Mouse (Mus musculus) heart, embryonic 11.5 days (tissue): ENCODE data around the gene Prok1. TPM values are rescaled to one million over a fixed set of nuclear protein-coding genes. Genes with fewer than 3 reads are reported as not detected.

Experiments used
- ATAC-seq: fragments of 200-750 bp; cut with Nextera tagmentation; replicated peaks from 2 replicates; pipeline ENCODE4 v1.8.0; 2017; ENCODE audit warnings: moderate library complexity; ENCODE audit not compliant: insufficient number of reproducible peaks, low FRiP score, low TSS enrichment
- H3K27ac ChIP-seq: fragments of 300-500 bp; sonication (generic); 2 replicates; pipeline ENCODE4 v1.5.1; 2014; ENCODE audit warnings: mild to moderate bottlenecking, low read depth, low read length
- H3K27me3 ChIP-seq: fragments of 300-500 bp; sonication (generic); 2 replicates; pipeline ENCODE4 v1.6.1; 2014; ENCODE audit warnings: mild to moderate bottlenecking, low read length, mixed read lengths; ENCODE audit not compliant: control insufficient read depth, insufficient read depth
- H3K36me3 ChIP-seq: fragments of 300-500 bp; sonication (generic); 2 replicates; pipeline ENCODE4 v1.6.1; 2014; ENCODE audit warnings: mild to moderate bottlenecking, low read length, moderate library complexity, mixed read lengths; ENCODE audit not compliant: control insufficient read depth, insufficient read depth
- H3K4me1 ChIP-seq: fragments of 300-500 bp; sonication (generic); 2 replicates; pipeline ENCODE4 v1.6.1; 2014; ENCODE audit warnings: low read length; ENCODE audit not compliant: control insufficient read depth, insufficient read depth
- H3K4me2 ChIP-seq: fragments of 300-500 bp; sonication (generic); 2 replicates; pipeline ENCODE4 v1.6.1; 2014; ENCODE audit warnings: mild to moderate bottlenecking, moderate library complexity
- H3K4me3 ChIP-seq: fragments of 300-500 bp; sonication (generic); 2 replicates; pipeline ENCODE4 v1.5.1; 2014; ENCODE audit warnings: low read depth, low read length
- H3K9ac ChIP-seq: fragments of 300-500 bp; sonication (generic); 2 replicates; pipeline ENCODE4 v1.6.1; 2014; ENCODE audit warnings: mild to moderate bottlenecking, low read depth, low read length, moderate library complexity
- H3K9me3 ChIP-seq: fragments of 300-500 bp; sonication (generic); replicated peaks from 2 replicates; pipeline ENCODE4 v1.6.1; 2016; ENCODE audit warnings: low read length; ENCODE audit not compliant: control insufficient read depth
- WGBS: fragments of 180-500 bp; shearing (Covaris S2); extraction: QIAGEN DNeasy Blood & Tissue Kit; methylation state at CpG from one replicate; pipeline ENCODE4 v1.1.7; 2014; ENCODE audit not compliant: insufficient replicate concordance; 5-methylcytosine and 5-hydroxymethylcytosine counted together
- polyA plus RNA-seq: library from polyadenylated mRNA; unstranded; fragments of >200 nt; fragmentation: Nextera tagmentation; extraction: Ambion mirVana; gene quantifications from 2 replicates; pipeline ENCODE4 v1.2.1, GENCODE M21; 2014

The Prok1 gene
- polyA plus RNA-seq, 1 experiment from 2014 or later, result not detected

DNA sequence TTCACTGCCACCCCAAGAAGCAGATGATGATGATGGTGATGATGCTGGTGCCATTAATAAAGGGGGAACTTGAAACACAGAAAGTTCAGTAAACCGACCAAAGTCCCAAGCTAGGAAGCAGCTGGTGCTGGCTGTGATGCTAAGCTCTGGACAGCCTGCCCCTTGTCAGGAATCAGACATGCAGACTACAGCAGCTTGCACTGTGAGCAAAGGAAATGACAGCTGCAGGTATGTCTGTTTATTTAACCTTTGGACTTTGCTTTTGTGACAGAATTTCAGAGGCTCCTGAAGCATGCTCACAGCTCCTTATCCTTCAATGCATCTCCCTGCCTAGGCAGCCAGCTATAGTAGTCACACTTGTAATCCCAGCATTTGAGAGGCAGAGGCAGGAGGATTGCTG lies 9.0 kb downstream of the Prok1 start, which contains the start of gene A630076J17Rik:
Gene A630076J17Rik, plus strand, starts transcription at position 88 of the 400 bp plus-strand sequence.
- Histone ChIP-seq H3K9me3 (no peaks in the 10 kb centered on the region), H3K27me3 (0 out of 2 replicates have a peak, but pooled peaks cover 6% of the 10 kb centered on the region), H3K4me2 (no peak within 1 kb of the TSS), H3K4me1 (no peaks in the 10 kb centered on the region), H3K4me3 (no peak within 1 kb of the TSS), H3K9ac (no peak within 1 kb of the TSS), H3K36me3 (no peaks in the 10 kb centered on the region), H3K27ac (no peak within 1 kb of the TSS)
- WGBS, result 27% methylated on average over 1 of the region's 1 CpGs
- ATAC-seq, result no peak

DNA sequence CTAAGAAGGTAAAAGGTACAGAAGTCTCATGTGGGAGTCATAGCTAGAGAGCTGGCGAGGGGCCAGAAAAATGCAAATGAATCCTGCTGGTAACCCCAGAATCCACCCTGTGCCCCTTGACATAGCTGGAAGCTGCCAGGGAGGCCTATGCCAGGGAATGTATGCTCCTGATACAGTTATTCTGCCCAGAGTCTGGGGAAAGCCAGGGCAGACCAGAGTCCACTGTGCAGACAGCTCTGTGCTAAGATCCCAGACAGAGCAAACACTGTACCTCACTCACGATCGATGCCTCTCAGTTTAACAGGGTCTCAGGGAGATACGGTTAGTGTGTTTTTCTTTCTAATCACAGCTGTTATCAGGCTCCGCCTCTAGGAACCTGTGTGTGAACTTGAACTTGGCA lies 9.7 kb downstream of the Prok1 start:
- no peak; the same call in 1 of the 2 replicates for ATAC-seq
- Histone ChIP-seq H3K4me2 (no peak overlapping the region), H3K9me3 (no peaks in the 10 kb centered on the region), H3K36me3 (no peaks in the 10 kb centered on the region), H3K9ac (no peak overlapping the region), H3K27ac (no peak overlapping the region), H3K4me1 (no peaks in the 10 kb centered on the region), H3K27me3 (0 out of 2 replicates have a peak, but pooled peaks cover 6% of the 10 kb centered on the region), H3K4me3 (no peak overlapping the region)
- WGBS, result 37% methylated on average over 5 of the region's 5 CpGs

DNA sequence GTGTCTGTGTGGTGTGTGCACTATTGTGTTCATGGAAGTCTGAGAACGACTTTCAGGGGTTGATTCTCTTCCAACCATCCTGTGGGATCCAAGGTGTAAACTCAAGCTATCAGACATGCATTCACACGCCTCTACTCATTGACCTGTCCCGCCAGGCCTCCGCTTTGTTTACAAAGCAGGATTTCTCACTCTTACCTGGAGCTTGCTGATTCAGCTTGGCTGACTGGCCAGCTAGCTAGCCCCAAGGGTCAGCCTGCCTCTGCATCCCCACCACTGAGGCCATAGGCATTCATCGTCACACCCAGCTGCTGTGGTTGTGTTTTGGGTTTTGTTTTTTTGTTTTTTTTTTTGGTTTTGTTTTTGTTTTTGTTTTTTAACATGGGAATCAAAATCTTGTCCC lies 10.3 kb downstream of the Prok1 start:
- H3K27ac ChIP-seq, result no peak overlapping the region
- H3K9me3 ChIP-seq, result no peaks in the 10 kb centered on the region
- H3K36me3 ChIP-seq, result no peaks in the 10 kb centered on the region
- H3K4me1 ChIP-seq, result no peaks in the 10 kb centered on the region
- no peak overlapping the region for H3K4me2 ChIP-seq
- 0 out of 2 replicates have a peak, but pooled peaks cover 6% of the 10 kb centered on the region for H3K27me3 ChIP-seq
- H3K9ac ChIP-seq, result no peak overlapping the region
- no peak overlapping the region for H3K4me3 ChIP-seq
- 75% methylated on average over 5 of the region's 5 CpGs for WGBS
- no peak for ATAC-seq

- no peaks in the 10 kb centered on the region for H3K36me3 ChIP-seq
- no peak overlapping the region for H3K9ac ChIP-seq
- ATAC-seq, result no peak
- no peak overlapping the region for H3K27ac ChIP-seq
- no peaks in the 10 kb centered on the region for H3K9me3 ChIP-seq
- no peaks in the 10 kb centered on the region for H3K4me1 ChIP-seq
- H3K4me2 ChIP-seq, result no peak overlapping the region
- no peaks in the 10 kb centered on the region for H3K27me3 ChIP-seq
- H3K4me3 ChIP-seq, result no peak overlapping the region
- 79% methylated on average over 5 of the region's 5 CpGs for WGBS
Measured at GRCm38 (mm10) chr3:107225820-107226219, 13.7 kb downstream of the Prok1 start.

GRCm38 (mm10) chr3:107223230-107223629 lies 16.3 kb downstream of the Prok1 start:
- WGBS, result 44% methylated on average over 1 of the region's 1 CpGs
- H3K27me3 ChIP-seq, result no peaks in the 10 kb centered on the region
- no peak overlapping the region for H3K4me3 ChIP-seq
- no peaks in the 10 kb centered on the region for H3K9me3 ChIP-seq
- no peak overlapping the region for H3K4me2 ChIP-seq
- H3K9ac ChIP-seq, result no peak overlapping the region
- no peaks in the 10 kb centered on the region for H3K4me1 ChIP-seq
- ATAC-seq, result no peak
- H3K36me3 ChIP-seq, result no peaks in the 10 kb centered on the region
- H3K27ac ChIP-seq, result no peak overlapping the region

DNA sequence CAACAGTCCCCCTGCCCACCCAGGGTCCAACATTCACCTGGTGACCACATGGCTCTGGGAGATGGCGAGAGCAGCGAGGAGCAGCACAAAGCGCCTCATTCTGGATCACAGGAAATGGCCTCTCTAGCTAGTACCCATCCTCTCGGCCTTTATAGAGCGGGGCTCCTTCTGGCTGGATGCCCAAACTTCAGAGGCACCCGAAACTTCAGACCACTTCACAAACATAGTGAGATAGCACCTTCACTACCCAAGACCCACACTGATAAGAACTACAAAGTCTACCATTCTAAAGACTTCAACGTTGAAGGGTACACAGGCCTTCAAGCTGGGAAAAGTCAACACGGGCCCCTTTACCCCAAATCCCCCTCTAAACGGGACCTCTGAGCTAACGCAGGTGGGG lies 17.9 kb downstream of the Prok1 start, which contains the start of gene Cym:
Gene Cym, minus strand, starts transcription at position 125 of the 400 bp plus-strand sequence.
- WGBS, result 77% methylated on average over 10 of the region's 10 CpGs
- no peaks in the 10 kb centered on the region for H3K4me1 ChIP-seq

GRCm38 (mm10) chr3:107218572-107218971 lies 20.9 kb downstream of the Prok1 start:
- no peak overlapping the region for H3K9ac ChIP-seq
- no peak overlapping the region for H3K4me3 ChIP-seq
- no peak for ATAC-seq
- WGBS, result 76% methylated on average over 7 of the region's 7 CpGs
- no peaks in the 10 kb centered on the region for H3K36me3 ChIP-seq
- no peak overlapping the region for H3K4me2 ChIP-seq
- no peak overlapping the region for H3K27ac ChIP-seq
- H3K9me3 ChIP-seq, result no peaks in the 10 kb centered on the region
- no peaks in the 10 kb centered on the region for H3K4me1 ChIP-seq
- H3K27me3 ChIP-seq, result no peaks in the 10 kb centered on the region; the same call in 1 of the 2 replicates

More for the DNA sequence above, 17.9 kb downstream of the Prok1 start, which contains the start of gene Cym:
- no peak within 1 kb of the TSS for H3K9ac ChIP-seq
- no peaks in the 10 kb centered on the region for H3K36me3 ChIP-seq
- H3K27ac ChIP-seq, result no peak within 1 kb of the TSS
- H3K9me3 ChIP-seq, result no peaks in the 10 kb centered on the region
- H3K4me2 ChIP-seq, result no peak within 1 kb of the TSS
- no peak within 1 kb of the TSS for H3K4me3 ChIP-seq
- H3K27me3 ChIP-seq, result no peaks in the 10 kb centered on the region
- ATAC-seq, result no peak

- H3K9me3 ChIP-seq, result no peaks in the 10 kb centered on the region
- H3K4me1 ChIP-seq, result no peaks in the 10 kb centered on the region
- no peaks in the 10 kb centered on the region for H3K36me3 ChIP-seq
- 76% methylated on average over 3 of the region's 3 CpGs for WGBS
- H3K4me3 ChIP-seq, result no peak overlapping the region
- no peak overlapping the region for H3K27ac ChIP-seq
- no peaks in the 10 kb centered on the region; the same call in 1 of the 2 replicates for H3K27me3 ChIP-seq
- H3K9ac ChIP-seq, result no peak overlapping the region
- H3K4me2 ChIP-seq, result no peak overlapping the region
- ATAC-seq, result no peak
Measured at GRCm38 (mm10) chr3:107217101-107217480, 22.4 kb downstream of the Prok1 start.

DNA sequence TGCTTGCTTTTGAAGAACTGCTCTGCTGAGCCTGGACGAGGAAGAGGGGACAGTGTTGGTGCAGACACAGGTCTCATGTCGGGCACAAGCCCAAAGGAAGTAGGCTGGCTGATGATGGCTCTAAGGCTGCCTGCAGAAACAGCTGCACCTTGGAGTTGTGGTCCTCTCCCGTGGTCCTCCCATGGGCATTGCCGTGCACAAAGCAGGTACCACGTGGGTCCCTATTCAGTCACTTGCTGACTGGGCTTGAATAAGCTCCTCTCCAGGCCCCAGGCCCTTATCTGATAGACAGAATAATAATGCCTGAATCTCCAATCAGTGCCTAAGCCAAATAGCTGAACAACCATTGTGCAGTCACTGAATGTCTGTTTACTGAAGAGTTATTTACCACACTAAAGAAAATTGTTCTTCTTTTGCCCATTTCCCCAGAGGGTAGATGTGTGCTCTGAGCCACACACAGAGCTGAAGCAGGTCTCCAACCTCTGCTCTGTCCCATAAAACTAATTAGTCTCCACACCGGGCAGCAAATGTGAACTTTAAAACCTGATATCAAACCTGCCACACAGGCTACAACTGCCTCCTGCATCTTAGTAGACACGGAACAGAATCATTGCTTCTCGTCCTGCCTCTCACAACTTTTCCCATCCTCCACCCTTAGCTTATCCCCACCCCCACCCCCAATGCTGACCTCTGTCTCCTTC lies 23.0 kb downstream of the Prok1 start:
- 67% methylated on average over 8 of the region's 8 CpGs for WGBS
- H3K9ac ChIP-seq, result no peak overlapping the region
- no peak for ATAC-seq
- H3K27me3 ChIP-seq, result no peaks in the 10 kb centered on the region; the same call in 1 of the 2 replicates
- no peaks in the 10 kb centered on the region for H3K9me3 ChIP-seq
- no peak overlapping the region for H3K4me3 ChIP-seq
- no peaks in the 10 kb centered on the region for H3K4me1 ChIP-seq
- H3K27ac ChIP-seq, result no peak overlapping the region
- H3K4me2 ChIP-seq, result no peak overlapping the region
- H3K36me3 ChIP-seq, result no peaks in the 10 kb centered on the region
